Mouse (Mus musculus) cerebellum, adult (tissue): ENCODE results near the gene Kansl1.

ENCODE experiments used
- ATAC-seq: cut with Nextera tagmentation; 2 replicates; pipeline ENCODE4 v1.9.2; 2017; ENCODE audit warnings: mild to moderate bottlenecking, moderate library complexity, mixed read lengths; ENCODE audit not compliant: insufficient number of reproducible peaks, low FRiP score, low TSS enrichment

The Kansl1 gene

GRCm38 (mm10) chr11:104315703-104316102 lies 153.0 kb downstream of the Kansl1 start:
- ATAC-seq, result no peak; the same call in 1 of the 2 replicates

- no peak for ATAC-seq
These were observed 157.0 kb downstream of the Kansl1 start for GRCm38 (mm10) chr11:104311643-104312042.

GRCm38 (mm10) chr11:104310226-104310887 lies 158.3 kb downstream of the Kansl1 start:
- no peak for ATAC-seq

GRCm38 (mm10) chr11:104309377-104310225 lies 159.1 kb downstream of the Kansl1 start:
- no peak for ATAC-seq

- ATAC-seq, result no peak
These were observed 161.5 kb downstream of the Kansl1 start for GRCm38 (mm10) chr11:104307136-104307535.

GRCm38 (mm10) chr11:104306483-104306882 lies 162.2 kb downstream of the Kansl1 start:
- no peak for ATAC-seq

GRCm38 (mm10) chr11:104305711-104306110 lies 162.9 kb downstream of the Kansl1 start:
- ATAC-seq, result no peak

- ATAC-seq, result no peak
These were observed 165.3 kb downstream of the Kansl1 start for GRCm38 (mm10) chr11:104303088-104303960.

GRCm38 (mm10) chr11:104302628-104303027 lies 166.0 kb downstream of the Kansl1 start:
- no peak for ATAC-seq

DNA sequence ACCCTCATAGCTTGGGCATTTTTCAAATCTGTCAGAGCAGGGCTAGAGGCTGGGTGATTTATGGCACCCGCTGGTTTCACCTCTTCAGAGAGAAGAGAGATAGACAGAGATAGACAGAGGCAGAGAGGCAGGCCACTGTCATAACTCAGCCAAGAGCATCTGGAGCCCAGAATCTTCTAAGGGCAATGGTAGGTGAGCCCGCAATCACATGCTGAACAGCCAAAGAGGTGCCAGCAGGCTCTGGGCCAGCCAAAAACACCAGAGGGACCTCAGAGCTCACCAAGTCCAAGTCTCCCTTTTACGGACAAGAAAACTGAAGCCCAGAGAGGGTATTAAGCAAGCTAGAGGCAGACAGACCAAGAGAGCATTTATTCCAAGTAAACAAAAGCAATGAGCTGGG lies 171.0 kb downstream of the Kansl1 start:
- no peak for ATAC-seq

GRCm38 (mm10) chr11:104295656-104296055 lies 173.0 kb downstream of the Kansl1 start:
- ATAC-seq, result no peak

- no peak for ATAC-seq
These were observed 173.5 kb downstream of the Kansl1 start for GRCm38 (mm10) chr11:104295145-104295544.

- no peak for ATAC-seq
These were observed 175.4 kb downstream of the Kansl1 start for GRCm38 (mm10) chr11:104293241-104293640.

GRCm38 (mm10) chr11:104292443-104293220 lies 176.0 kb downstream of the Kansl1 start:
- no peak for ATAC-seq

- peak; percentile 36; the same call in 1 of the 2 replicates for ATAC-seq
These were observed 179.2 kb downstream of the Kansl1 start for GRCm38 (mm10) chr11:104289199-104290031.

- ATAC-seq, result peak; percentile 77
These were observed 179.8 kb downstream of the Kansl1 start for GRCm38 (mm10) chr11:104288835-104289198.

- no peak for ATAC-seq
These were observed 181.5 kb downstream of the Kansl1 start for GRCm38 (mm10) chr11:104287113-104287512.
